Mouse (Mus musculus): Measurements from ENCODE around the gene Rita1. TPM values are rescaled to one million over a fixed set of nuclear protein-coding genes. Genes with fewer than 3 reads are reported as not detected.

Gene Rita1
- polyA plus RNA-seq, 1 experiment from 2014 or later: 9.0 TPM

- peaks cover 10% of the 10 kb centered on the region for H3K4me1 ChIP-seq (ENCODE audit: control insufficient read depth, insufficient read depth, low read length)
- peak; percentile 51 for ATAC-seq (ENCODE audit: insufficient number of reproducible peaks, insufficient read depth, low FRiP score, low read depth)
- H3K4me2 ChIP-seq (replicated peaks; ENCODE audit: low read depth, low read length): peak within 1 kb of the TSS; percentile 50
- H3K4me3 ChIP-seq (ENCODE audit: low read depth, low read length): peak within 1 kb of the TSS; percentile 15
- H3K9ac ChIP-seq (replicated peaks; ENCODE audit: low read depth, low read length): no peak within 1 kb of the TSS
- H3K27me3 ChIP-seq (ENCODE audit: control insufficient read depth, insufficient read depth, low read length): peaks cover 17% of the 10 kb centered on the region
- H3K9me3 ChIP-seq (ENCODE audit: control insufficient read depth, low read depth, low read length): no peaks in the 10 kb centered on the region
- no peak within 1 kb of the TSS for H3K27ac ChIP-seq (ENCODE audit: low read length)
- 1% methylated on average over 53 of the region's 53 CpGs for whole genome bisulfite sequencing
- H3K36me3 ChIP-seq (ENCODE audit: control insufficient read depth, insufficient read depth, low read length): no peaks in the 10 kb centered on the region
Observed at GRCm38 (mm10) chr5:120648569-120649373, 36.4 kb upstream of the Rita1 start, which contains the start of gene Rasal1. Gene Rasal1 (plus strand): TSS chr5:120648812.

DNA sequence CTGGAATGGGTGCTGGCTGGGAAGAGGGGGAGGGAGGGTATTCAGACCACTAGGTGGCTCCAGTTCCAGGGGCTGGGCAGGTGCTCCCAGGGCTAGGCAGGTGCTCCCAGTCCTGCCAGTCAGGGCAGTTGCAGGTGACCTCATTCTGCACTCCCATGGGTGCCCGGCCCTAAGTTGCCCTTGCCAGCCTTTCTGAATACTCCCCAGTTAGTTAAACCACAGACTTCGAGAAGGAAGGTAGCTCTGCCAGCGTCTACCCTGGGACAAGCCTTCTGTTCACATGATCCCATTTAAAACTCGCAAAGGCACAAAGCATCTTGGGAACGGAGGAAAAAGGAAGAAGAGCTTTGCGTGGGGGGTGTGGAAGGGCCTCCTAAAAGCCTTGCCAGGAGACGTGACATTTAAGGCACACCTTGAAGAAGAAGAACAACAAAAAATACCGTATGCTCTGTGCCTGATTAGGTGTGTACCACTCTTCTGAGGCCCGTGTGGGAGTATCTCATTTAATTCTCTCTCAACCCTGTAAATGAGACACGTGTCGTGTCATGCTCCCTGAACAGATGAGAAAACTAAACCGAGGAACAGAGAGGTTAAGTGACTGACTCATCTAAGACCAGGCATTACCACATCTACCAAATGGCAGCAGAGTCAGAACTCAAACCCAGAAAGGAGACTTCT is 35.6 kb upstream of the Rita1 start:
- no peak for ATAC-seq (ENCODE audit: insufficient number of reproducible peaks, insufficient read depth, low FRiP score, low read depth)
- H3K9me3 ChIP-seq (ENCODE audit: control insufficient read depth, low read depth, low read length): no peaks in the 10 kb centered on the region
- WGBS: 34% methylated on average over 12 of the region's 12 CpGs
- no peak overlapping the region for H3K9ac ChIP-seq (replicated peaks; ENCODE audit: low read depth, low read length)
- no peak overlapping the region for H3K27ac ChIP-seq (ENCODE audit: low read length)
- no peaks in the 10 kb centered on the region for H3K36me3 ChIP-seq (ENCODE audit: control insufficient read depth, insufficient read depth, low read length)
- H3K4me3 ChIP-seq (ENCODE audit: low read depth, low read length): no peak overlapping the region
- H3K4me2 ChIP-seq (replicated peaks; ENCODE audit: low read depth, low read length): peak overlapping the region; percentile 50
- peaks cover 10% of the 10 kb centered on the region for H3K4me1 ChIP-seq (ENCODE audit: control insufficient read depth, insufficient read depth, low read length)
- H3K27me3 ChIP-seq (ENCODE audit: control insufficient read depth, insufficient read depth, low read length): peaks cover 17% of the 10 kb centered on the region

DNA sequence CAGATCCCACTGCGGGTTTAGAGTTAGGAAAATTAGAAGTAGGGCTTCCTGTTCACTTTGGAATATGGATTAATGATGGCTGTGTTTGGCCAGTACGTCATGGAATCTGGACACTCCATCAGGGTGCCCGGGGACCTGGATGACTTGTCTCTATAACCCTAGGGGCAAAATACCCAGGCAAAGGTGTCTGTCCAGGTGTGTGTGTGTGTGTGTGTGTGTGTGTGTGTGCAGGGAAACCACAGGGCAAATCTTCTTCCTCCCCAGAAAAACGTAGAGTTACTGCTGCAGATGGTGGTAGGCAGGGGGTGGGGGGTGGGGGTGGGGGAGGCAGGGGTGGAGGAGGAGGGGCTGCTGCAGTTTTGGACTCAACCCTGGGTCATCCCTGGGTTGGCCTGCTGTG is 35.0 kb upstream of the Rita1 start:
- whole genome bisulfite sequencing: 60% methylated on average over 4 of the region's 4 CpGs
- Histone ChIP-seq H3K27ac (ENCODE audit: low read length) (no peak overlapping the region), H3K4me3 (ENCODE audit: low read depth, low read length) (no peak overlapping the region), H3K36me3 (ENCODE audit: control insufficient read depth, insufficient read depth, low read length) (no peaks in the 10 kb centered on the region), H3K27me3 (ENCODE audit: control insufficient read depth, insufficient read depth, low read length) (peaks cover 17% of the 10 kb centered on the region), H3K9ac (replicated peaks; ENCODE audit: low read depth, low read length) (no peak overlapping the region), H3K4me2 (replicated peaks; ENCODE audit: low read depth, low read length) (no peak overlapping the region), H3K9me3 (ENCODE audit: control insufficient read depth, low read depth, low read length) (no peaks in the 10 kb centered on the region), H3K4me1 (ENCODE audit: control insufficient read depth, insufficient read depth, low read length) (peaks cover 10% of the 10 kb centered on the region)
- ATAC-seq (ENCODE audit: insufficient number of reproducible peaks, insufficient read depth, low FRiP score, low read depth): no peak

DNA sequence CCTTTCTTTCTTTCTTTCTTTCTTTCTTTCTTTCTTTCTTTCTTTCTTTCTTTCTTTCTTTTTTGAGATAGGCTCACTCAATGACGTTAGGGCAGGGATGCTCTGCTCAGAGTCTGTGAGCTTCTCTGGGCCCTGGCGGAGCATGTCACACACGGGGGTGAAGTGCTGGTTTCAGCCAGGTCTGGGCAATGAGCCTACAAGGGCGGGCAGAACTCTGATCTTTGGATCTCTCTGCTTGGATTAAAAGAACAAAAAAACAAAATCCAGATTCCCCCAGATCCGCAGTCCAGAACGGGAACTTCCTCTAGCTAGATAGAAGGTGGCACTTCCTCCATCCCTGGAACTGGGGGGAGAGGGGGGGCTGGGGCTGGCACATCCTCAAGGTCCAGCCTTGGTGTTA is 33.5 kb upstream of the Rita1 start:
- WGBS: 58% methylated on average over 6 of the region's 6 CpGs
- ATAC-seq (ENCODE audit: insufficient number of reproducible peaks, insufficient read depth, low FRiP score, low read depth): no peak

DNA sequence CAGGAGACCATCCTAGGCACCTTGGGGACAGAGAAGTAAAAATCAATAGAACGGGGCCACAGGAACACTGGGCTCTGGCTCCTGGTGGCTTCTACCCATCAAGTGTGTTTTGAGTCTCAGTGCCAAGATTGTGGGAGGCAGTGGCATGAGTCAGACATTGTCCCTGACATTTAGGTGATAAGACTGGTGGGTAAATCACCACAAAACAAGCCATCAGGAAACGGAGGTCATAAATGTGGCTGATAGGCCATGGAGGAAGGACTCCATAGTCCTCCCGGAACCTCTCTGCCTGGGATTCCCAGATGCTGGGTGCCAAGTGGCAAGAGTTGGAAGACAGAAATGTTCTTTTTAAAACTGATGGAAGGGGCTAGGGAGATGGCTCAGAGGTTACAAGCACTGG is 31.8 kb upstream of the Rita1 start:
- Histone ChIP-seq H3K4me1 (ENCODE audit: control insufficient read depth, insufficient read depth, low read length) (peaks cover 8% of the 10 kb centered on the region), H3K27me3 (ENCODE audit: control insufficient read depth, insufficient read depth, low read length) (peaks cover 4% of the 10 kb centered on the region; the same call in 1 of the 2 replicates), H3K4me3 (ENCODE audit: low read depth, low read length) (no peak overlapping the region), H3K27ac (ENCODE audit: low read length) (no peak overlapping the region), H3K9me3 (ENCODE audit: control insufficient read depth, low read depth, low read length) (no peaks in the 10 kb centered on the region), H3K9ac (replicated peaks; ENCODE audit: low read depth, low read length) (no peak overlapping the region), H3K36me3 (ENCODE audit: control insufficient read depth, insufficient read depth, low read length) (no peaks in the 10 kb centered on the region), H3K4me2 (replicated peaks; ENCODE audit: low read depth, low read length) (no peak overlapping the region)
- no peak for ATAC-seq (ENCODE audit: insufficient number of reproducible peaks, insufficient read depth, low FRiP score, low read depth)
- WGBS: 74% methylated on average over 3 of the region's 3 CpGs

More for the DNA sequence above, 33.5 kb upstream of the Rita1 start:
- H3K4me1 ChIP-seq (ENCODE audit: control insufficient read depth, insufficient read depth, low read length): peaks cover 10% of the 10 kb centered on the region
- H3K27ac ChIP-seq (ENCODE audit: low read length): no peak overlapping the region
- H3K9ac ChIP-seq (replicated peaks; ENCODE audit: low read depth, low read length): no peak overlapping the region
- no peaks in the 10 kb centered on the region for H3K36me3 ChIP-seq (ENCODE audit: control insufficient read depth, insufficient read depth, low read length)
- H3K4me3 ChIP-seq (ENCODE audit: low read depth, low read length): no peak overlapping the region
- H3K27me3 ChIP-seq (ENCODE audit: control insufficient read depth, insufficient read depth, low read length): peaks cover 17% of the 10 kb centered on the region
- no peak overlapping the region for H3K4me2 ChIP-seq (replicated peaks; ENCODE audit: low read depth, low read length)
- no peaks in the 10 kb centered on the region for H3K9me3 ChIP-seq (ENCODE audit: control insufficient read depth, low read depth, low read length)

DNA sequence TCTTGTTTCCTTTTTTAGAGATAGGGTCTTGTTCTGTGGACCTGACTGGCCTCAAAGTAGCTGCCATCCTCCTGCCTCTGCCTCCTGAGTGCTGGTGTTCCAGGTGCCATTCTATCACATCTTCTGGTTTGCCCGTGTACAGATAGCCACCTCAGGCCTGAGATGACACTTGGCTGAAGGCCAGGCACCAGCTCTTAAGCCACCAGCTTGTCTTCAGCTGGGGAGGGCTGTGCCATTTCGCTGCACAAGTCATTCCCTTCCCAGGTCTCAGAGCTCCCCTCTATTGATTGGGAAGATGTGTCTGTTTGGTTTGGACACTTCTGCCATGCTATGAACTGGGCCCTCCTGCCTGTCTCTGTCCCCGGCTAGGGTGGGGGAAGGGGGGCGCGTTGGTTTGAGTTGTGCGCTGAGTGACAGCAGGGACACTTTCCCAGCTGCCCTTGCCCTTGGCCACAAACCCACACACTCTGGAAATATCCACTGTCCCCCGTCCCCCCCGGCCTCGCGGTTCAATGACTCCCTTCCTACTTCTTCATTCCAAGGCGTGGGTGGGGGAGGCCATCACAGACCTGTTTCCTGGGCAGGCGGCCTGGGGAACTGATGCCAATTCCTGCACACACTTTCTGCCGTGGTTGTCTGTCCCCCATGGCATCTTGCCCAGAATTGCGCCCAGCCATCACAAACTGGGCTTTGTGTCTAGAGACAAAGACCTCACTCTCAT is 31.1 kb upstream of the Rita1 start:
- H3K4me1 ChIP-seq (ENCODE audit: control insufficient read depth, insufficient read depth, low read length): peaks cover 1% of the 10 kb centered on the region; the same call in 1 of the 2 replicates
- H3K36me3 ChIP-seq (ENCODE audit: control insufficient read depth, insufficient read depth, low read length): no peaks in the 10 kb centered on the region
- no peak overlapping the region for H3K9ac ChIP-seq (replicated peaks; ENCODE audit: low read depth, low read length)
- H3K27me3 ChIP-seq (ENCODE audit: control insufficient read depth, insufficient read depth, low read length): no peaks in the 10 kb centered on the region
- ATAC-seq (ENCODE audit: insufficient number of reproducible peaks, insufficient read depth, low FRiP score, low read depth): no peak
- H3K4me3 ChIP-seq (ENCODE audit: low read depth, low read length): no peak overlapping the region
- WGBS: 78% methylated on average over 14 of the region's 14 CpGs
- H3K4me2 ChIP-seq (replicated peaks; ENCODE audit: low read depth, low read length): no peak overlapping the region
- no peak overlapping the region for H3K27ac ChIP-seq (ENCODE audit: low read length)
- H3K9me3 ChIP-seq (ENCODE audit: control insufficient read depth, low read depth, low read length): no peaks in the 10 kb centered on the region

- H3K4me1 ChIP-seq (ENCODE audit: control insufficient read depth, insufficient read depth, low read length): no peaks in the 10 kb centered on the region
- no peaks in the 10 kb centered on the region for H3K9me3 ChIP-seq (ENCODE audit: control insufficient read depth, low read depth, low read length)
- no peak for ATAC-seq (ENCODE audit: insufficient number of reproducible peaks, insufficient read depth, low FRiP score, low read depth)
- no peaks in the 10 kb centered on the region for H3K27me3 ChIP-seq (ENCODE audit: control insufficient read depth, insufficient read depth, low read length)
- no peaks in the 10 kb centered on the region for H3K36me3 ChIP-seq (ENCODE audit: control insufficient read depth, insufficient read depth, low read length)
- no peak overlapping the region for H3K9ac ChIP-seq (replicated peaks; ENCODE audit: low read depth, low read length)
- H3K4me2 ChIP-seq (replicated peaks; ENCODE audit: low read depth, low read length): no peak overlapping the region
- 89% methylated on average over 7 of the region's 7 CpGs for WGBS
- H3K27ac ChIP-seq (ENCODE audit: low read length): no peak overlapping the region
- no peak overlapping the region for H3K4me3 ChIP-seq (ENCODE audit: low read depth, low read length)
Observed at GRCm38 (mm10) chr5:120640094-120640493, 27.7 kb upstream of the Rita1 start.

- Histone ChIP-seq H3K4me3 (ENCODE audit: low read depth, low read length) (no peak overlapping the region), H3K4me1 (ENCODE audit: control insufficient read depth, insufficient read depth, low read length) (no peaks in the 10 kb centered on the region), H3K4me2 (replicated peaks; ENCODE audit: low read depth, low read length) (no peak overlapping the region), H3K9ac (replicated peaks; ENCODE audit: low read depth, low read length) (no peak overlapping the region), H3K36me3 (ENCODE audit: control insufficient read depth, insufficient read depth, low read length) (no peaks in the 10 kb centered on the region), H3K27ac (ENCODE audit: low read length) (no peak overlapping the region), H3K27me3 (ENCODE audit: control insufficient read depth, insufficient read depth, low read length) (no peaks in the 10 kb centered on the region), H3K9me3 (ENCODE audit: control insufficient read depth, low read depth, low read length) (no peaks in the 10 kb centered on the region)
- WGBS: 79% methylated on average over 5 of the region's 5 CpGs
- no peak for ATAC-seq (ENCODE audit: insufficient number of reproducible peaks, insufficient read depth, low FRiP score, low read depth)
Observed at GRCm38 (mm10) chr5:120635633-120636032, 23.2 kb upstream of the Rita1 start.
